Mouse (Mus musculus) 3T3-L1 (cell line): ENCODE measurements around the gene Sh3bgrl2.
A peak's percentile ranks its signal among the peaks of the same experiment; 100 is the strongest.
"Not testable (repeated sequence)": the region's sequence is repeated elsewhere in the genome, so short reads cannot be mapped to it uniquely, and the experiment has no call there.

Experiments
- DNase-seq: peaks from one replicate; pipeline ENCODE4 v3.0.0-alpha.2; 2015; ENCODE audit warnings: low read depth, low spot score

The Sh3bgrl2 gene

GRCm38 (mm10) chr9:83547830-83548689 lies at the start of gene Sh3bgrl2:
Gene Sh3bgrl2 (plus strand): TSS chr9:83548327.
- DNase-seq = no peak

GRCm38 (mm10) chr9:83519081-83519480 lies 29.0 kb upstream of the Sh3bgrl2 start:
- DNase-seq = not testable (repeated sequence)

DNA sequence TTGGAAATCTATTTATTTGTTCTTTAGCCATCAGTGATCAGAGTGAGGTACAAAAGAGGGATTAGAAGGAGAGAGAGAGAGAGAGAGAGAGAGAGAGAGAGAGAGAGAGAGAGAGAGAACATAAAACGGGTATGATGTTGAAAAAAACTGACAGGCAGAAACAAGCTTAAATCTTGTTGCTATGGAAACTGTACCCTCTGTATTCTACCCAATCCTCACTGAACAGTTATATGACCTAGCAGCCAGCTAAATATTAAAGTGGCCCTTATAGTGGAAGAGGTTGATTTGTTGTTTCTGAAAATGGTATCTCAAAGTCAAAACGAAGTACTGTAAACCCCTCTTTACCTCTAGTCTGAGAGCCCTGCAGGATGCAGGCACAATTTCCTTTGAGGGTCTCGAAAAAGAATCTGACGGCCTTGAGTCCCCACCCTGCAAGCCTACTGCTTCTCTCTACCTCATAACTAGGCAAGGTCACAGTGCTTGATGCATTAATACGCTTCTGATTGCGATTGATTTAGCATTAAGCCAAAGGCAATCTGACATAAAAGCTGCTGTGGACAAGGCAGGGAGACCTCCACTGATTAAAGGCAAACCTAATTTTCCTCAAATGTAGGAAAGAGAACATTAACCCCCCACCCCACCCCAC lies 28.5 kb upstream of the Sh3bgrl2 start:
- no peak for DNase-seq

- DNase-seq = no peak
Measured at GRCm38 (mm10) chr9:83527341-83528060, 20.6 kb upstream of the Sh3bgrl2 start.

DNA sequence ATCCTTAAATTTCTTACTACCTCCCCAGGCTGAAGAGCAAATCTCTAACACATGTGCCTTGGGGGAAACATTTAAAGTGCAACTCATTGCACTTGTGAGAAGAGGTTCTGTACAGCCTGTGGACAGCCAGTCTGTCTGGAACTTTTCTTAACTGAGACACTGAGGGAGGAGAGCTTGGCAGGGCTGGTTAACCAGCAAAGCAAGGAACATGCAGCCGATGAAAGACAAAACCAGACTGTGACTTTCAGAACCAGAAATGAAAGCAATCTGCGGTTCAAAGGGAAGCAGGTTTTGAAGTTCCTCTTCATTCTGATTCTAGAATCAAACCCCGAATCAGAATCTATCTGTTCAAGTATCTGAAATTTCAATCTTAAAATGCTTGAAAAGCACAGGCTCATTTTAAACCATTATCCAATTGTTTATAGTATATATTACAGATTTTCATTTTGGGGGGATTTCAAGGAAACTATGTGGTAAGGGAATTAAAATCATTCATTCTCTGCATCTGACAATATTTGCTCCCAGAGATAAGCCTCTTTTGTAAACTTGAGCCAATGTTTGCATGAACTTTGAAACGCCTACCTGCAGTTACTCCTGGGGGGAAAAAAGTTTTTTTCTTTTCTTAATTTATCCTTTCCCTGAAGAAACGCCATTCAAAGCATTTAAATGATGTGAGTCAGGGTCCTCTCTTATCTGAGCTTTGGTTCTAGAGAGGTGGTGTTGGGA lies 14.9 kb upstream of the Sh3bgrl2 start:
- DNase-seq = no peak

GRCm38 (mm10) chr9:83536959-83537358 lies 11.2 kb upstream of the Sh3bgrl2 start:
- DNase-seq = no peak

DNA sequence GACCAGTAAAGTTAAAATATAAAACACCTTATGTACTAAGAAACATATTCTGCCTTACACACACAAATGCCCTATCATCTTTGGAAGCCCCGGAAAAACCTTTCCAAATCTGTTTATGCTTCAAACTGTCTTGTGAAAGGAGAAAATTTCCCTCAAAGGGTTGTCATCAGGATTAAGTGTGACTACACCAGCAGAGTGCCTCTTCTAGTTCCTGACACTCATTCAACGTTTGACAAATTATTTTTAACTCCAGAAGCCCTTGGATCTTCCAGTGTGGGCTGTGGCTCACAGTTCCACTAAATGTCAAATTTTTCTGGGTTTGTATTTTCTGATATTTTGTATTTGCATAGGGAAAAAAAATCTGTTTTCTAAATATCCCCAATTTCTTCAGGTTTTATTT lies 10.6 kb upstream of the Sh3bgrl2 start:
- DNase-seq = no peak

DNA sequence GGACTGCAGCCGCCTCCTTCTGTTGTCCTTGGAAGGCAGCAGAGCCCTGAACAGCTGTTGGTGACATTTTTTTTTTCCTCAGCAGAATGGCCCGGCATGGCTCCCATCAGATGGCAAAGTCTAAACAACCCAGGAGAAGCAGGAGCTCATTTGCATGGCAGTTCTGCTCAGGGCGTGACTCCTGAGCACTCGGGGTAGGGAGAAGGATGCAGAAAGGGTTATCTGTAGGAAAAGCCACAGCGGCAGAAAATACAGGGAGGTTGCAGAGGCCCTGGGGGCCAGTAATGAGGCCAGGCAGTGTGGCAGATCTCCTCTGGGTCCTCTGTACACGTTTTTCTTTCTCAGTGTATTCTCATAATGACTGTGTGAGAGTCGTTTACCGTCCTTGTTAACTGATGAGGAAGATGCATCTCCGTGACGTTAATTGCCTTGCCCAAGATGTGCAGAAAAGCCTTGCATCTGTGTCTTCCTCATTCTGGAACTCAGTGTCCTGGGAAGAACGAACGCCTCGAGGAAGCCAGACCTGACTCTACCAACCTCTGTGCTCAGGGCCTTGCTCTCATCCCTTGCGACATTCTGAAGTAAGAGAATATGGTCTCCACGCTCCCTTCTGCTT lies 10.1 kb upstream of the Sh3bgrl2 start:
- DNase-seq = no peak

- no peak for DNase-seq
Measured at GRCm38 (mm10) chr9:83539809-83540491, 8.2 kb upstream of the Sh3bgrl2 start.

DNA sequence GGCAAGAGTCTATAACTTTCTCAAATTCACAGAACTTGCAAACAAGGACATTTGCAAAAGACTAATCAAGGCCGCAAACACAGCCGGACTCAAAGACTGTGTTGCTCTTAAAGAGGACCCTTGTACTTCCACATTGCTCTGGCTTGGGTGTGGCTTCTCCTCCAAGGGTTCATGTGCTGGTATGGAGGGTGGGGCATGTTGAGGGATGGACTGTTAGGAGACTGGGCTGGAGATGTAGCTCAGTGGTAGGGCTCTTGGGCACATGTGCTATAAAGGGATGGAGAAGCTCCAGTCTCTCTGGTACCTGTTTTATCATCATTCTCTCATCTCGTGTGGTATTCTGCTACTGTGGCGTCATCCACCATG lies 7.7 kb upstream of the Sh3bgrl2 start:
- DNase-seq = no peak

DNA sequence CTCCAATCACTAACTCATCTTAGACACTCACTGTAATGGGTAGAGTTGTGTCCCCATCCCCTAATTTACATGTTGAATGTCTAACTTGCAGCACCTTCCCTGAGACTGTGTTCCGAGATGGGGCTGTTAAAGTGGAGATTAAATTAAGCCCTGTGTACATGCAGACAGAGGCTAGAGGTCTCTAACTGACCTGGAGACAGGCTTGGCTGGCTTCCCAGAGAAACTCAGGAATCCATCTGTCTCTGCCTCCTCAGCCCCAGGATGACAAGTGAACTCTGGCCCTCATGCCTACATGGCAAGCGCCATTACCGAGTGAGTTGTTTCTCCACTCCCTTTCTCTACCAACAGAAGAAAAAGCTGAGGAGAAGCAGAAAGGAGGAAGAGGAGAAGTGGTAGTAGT lies 7.2 kb upstream of the Sh3bgrl2 start:
- no peak for DNase-seq

DNA sequence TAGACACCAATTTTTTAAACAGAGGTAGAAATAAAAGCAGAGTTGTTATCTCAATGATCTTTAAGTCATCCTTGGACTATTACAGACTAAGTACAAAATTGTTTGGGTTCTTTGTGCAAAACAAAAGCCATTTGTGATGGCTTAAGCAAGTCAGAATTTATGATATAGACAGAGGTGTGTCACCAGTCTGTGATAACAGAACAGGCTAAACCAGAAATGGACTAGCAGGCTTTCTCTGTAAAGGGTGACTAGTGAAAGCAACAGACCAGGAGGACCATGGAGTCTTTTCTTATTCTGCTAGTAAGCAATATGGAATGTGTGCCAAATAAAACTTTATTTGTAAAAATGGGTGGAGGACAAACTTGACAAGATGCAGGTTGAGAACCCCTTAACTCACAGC lies 2.9 kb upstream of the Sh3bgrl2 start:
- no peak for DNase-seq

DNA sequence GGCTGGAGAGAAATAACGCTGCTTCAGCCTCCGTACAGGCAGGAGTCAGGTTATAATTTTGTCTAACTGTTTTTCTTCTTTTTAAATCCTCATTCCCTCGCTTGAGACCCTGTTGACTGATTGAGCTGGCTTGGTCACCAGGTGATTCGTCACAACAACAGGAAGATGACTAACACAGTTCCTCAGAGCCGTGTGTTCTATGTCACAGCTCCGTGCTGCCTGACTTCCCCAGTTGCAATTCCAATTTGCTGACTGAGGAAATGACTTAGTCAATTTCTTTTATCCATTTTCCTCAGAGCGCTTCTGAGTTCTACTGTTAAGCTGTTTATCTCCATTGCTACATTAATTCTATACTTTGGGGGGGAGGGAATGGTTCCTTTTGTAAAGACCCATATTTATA lies 1.8 kb upstream of the Sh3bgrl2 start:
- DNase-seq = peak; percentile 8

- no peak for DNase-seq
Measured at GRCm38 (mm10) chr9:83547229-83547628, 898 bp upstream of the Sh3bgrl2 start.

DNA sequence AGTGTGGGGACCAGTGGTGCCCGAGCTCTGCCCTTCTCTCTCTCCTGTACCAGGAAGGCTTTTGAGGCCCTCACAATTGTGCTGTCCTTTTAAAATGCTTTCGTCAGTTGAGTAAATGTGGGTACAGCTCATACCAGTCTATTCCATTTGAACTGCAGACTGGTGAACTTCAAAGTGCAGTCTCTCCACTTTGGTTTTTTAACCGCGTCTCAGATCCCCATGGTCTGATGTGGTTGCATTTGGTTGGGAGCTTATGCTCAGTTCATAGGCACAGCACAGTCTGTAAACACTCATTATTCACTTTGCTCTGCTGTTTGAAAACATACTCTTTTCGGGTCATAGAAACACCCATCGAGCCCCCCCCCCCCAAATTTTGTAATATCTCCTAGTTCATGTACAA lies 1.7 kb downstream of the Sh3bgrl2 start:
- DNase-seq = no peak

- no peak for DNase-seq
Measured at GRCm38 (mm10) chr9:83551116-83551515, 3.0 kb downstream of the Sh3bgrl2 start.

DNA sequence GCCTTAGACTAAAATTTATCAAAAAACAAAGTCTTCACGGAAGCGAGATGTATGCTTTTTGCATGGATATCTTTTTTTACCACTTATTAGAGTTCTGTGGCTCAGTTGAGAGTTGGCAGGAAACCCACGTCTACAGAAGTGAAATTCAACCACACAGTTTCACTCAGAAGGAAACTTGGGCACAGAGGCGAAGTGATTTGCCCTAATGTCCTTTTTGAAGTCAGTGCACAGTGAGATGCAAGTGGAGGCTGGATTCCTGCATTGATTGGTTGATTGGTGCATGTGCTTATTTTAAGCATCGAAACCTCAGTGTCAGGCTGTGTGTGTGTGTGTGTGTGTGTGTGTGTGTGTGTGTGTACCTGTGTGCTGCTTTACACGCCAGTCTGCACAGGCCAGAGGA lies 3.5 kb downstream of the Sh3bgrl2 start:
- DNase-seq = no peak

- no peak for DNase-seq
Measured at GRCm38 (mm10) chr9:83555580-83555979, 7.5 kb downstream of the Sh3bgrl2 start.

DNA sequence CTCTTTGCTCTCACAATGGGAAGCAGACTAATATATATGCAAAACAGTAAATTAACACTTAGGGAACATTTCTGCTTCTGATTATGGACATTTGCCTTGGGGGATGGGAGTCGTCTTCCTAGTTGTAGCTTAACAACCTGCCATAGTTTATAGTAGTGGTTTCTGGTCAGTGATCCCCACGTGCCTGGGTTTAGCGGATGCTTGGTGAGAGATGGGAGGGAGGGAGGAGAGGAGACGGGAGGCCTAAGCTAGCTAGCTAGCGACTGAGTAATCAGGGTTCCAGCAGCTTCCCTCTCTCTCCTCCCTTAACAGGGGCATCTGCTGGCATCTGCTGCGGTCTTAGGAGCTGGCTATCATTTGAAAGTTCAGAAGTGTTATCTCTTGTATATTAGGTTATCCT lies 8.1 kb downstream of the Sh3bgrl2 start:
- DNase-seq = no peak

GRCm38 (mm10) chr9:83556780-83557771 lies 8.9 kb downstream of the Sh3bgrl2 start:
- peak; percentile 19 for DNase-seq
